Mouse (Mus musculus): ENCODE data around the gene Gys2. TPM values are rescaled to one million over a fixed set of nuclear protein-coding genes. Genes with fewer than 3 reads are reported as not detected.
"Not testable (repeated sequence)": the region's sequence is repeated elsewhere in the genome, so short reads cannot be mapped to it uniquely, and the experiment has no call there.

Gene Gys2
- 1 to 10 TPM; 2.9 to 8.3 TPM for total RNA-seq (2021)
- long read RNA-seq, experiment 1, transcript Gys2-201 (17 exons, 2,657 nt), result major isoform, 5 of 5 reads
- long read RNA-seq, experiment 1, partial matches to known transcripts, result 0 of 5 reads
- long read RNA-seq, experiment 1, other reads (novel, unspliced or antisense), result 0 of 5 reads
- long read RNA-seq, experiment 2, partial matches to known transcripts, result 0 of 2 reads
- long read RNA-seq, experiment 2, other reads (novel, unspliced or antisense), result 0 of 2 reads

- peak in 1 of 2 experiments; percentile 12 for DNase-seq
Measured at GRCm38 (mm10) chr6:142472801-142473203, at the start of gene Gys2. Gene Gys2, minus strand, starts transcription at chr6:142473109.

- DNase-seq, result no peak
Measured at GRCm38 (mm10) chr6:142521591-142522110, 48.7 kb upstream of the Gys2 start.

- no peak for DNase-seq
Measured at GRCm38 (mm10) chr6:142519110-142519509, 46.2 kb upstream of the Gys2 start.

GRCm38 (mm10) chr6:142515379-142515778 lies 42.5 kb upstream of the Gys2 start:
- not testable (repeated sequence) for DNase-seq

- DNase-seq, result peak; percentile 46 to 69
Measured at GRCm38 (mm10) chr6:142514912-142515311, 42.0 kb upstream of the Gys2 start.

- DNase-seq, result no peak
Measured at GRCm38 (mm10) chr6:142512902-142513301, 40.0 kb upstream of the Gys2 start.

GRCm38 (mm10) chr6:142511516-142512135 lies 38.7 kb upstream of the Gys2 start:
- DNase-seq, result no peak

GRCm38 (mm10) chr6:142508663-142509062 lies 35.8 kb upstream of the Gys2 start:
- no peak for DNase-seq

- peak; percentile 88 to 90 for DNase-seq
Measured at GRCm38 (mm10) chr6:142507785-142508162, 34.9 kb upstream of the Gys2 start, which contains the start of gene Ldhb. Gene Ldhb, minus strand, starts transcription at chr6:142507957.

GRCm38 (mm10) chr6:142507033-142507784 lies 34.3 kb upstream of the Gys2 start:
- DNase-seq, result peak; percentile 10 to 25

GRCm38 (mm10) chr6:142506338-142507032 lies 33.6 kb upstream of the Gys2 start:
- DNase-seq, result peak in 1 of 2 experiments; percentile 24

GRCm38 (mm10) chr6:142503601-142504000 lies 30.7 kb upstream of the Gys2 start:
- DNase-seq, result no peak

GRCm38 (mm10) chr6:142502519-142503125 lies 29.7 kb upstream of the Gys2 start:
- DNase-seq, result no peak

- not testable (repeated sequence) for DNase-seq
Measured at GRCm38 (mm10) chr6:142490114-142490513, 17.2 kb upstream of the Gys2 start.

GRCm38 (mm10) chr6:142487638-142488037 lies 14.7 kb upstream of the Gys2 start:
- DNase-seq, result no peak

GRCm38 (mm10) chr6:142485478-142486123 lies 12.7 kb upstream of the Gys2 start:
- no peak for DNase-seq

- peak in 1 of 2 experiments; percentile 26 for DNase-seq
Measured at GRCm38 (mm10) chr6:142477239-142477638, 4.3 kb upstream of the Gys2 start.

GRCm38 (mm10) chr6:142471141-142471540 lies 1.8 kb downstream of the Gys2 start:
- no peak for DNase-seq

- no peak for DNase-seq
Measured at GRCm38 (mm10) chr6:142469602-142470001, 3.3 kb downstream of the Gys2 start.

GRCm38 (mm10) chr6:142462194-142462593 lies 10.7 kb downstream of the Gys2 start:
- DNase-seq, result no peak

GRCm38 (mm10) chr6:142459017-142459678 lies 13.8 kb downstream of the Gys2 start:
- no peak for DNase-seq
